Mouse (Mus musculus) hindbrain, embryonic 16.5 days (tissue): ENCODE data around the gene Atf7. TPM values are rescaled to one million over a fixed set of nuclear protein-coding genes. Genes with fewer than 3 reads are reported as not detected.

Source experiments
- ATAC-seq: fragments of 200-750 bp; cut with Nextera tagmentation; 2 replicates; pipeline ENCODE4 v1.8.0; 2017; ENCODE audit warnings: moderate TSS enrichment, moderate library complexity
- H3K27ac ChIP-seq: fragments of 300-500 bp; sonication (generic); 2 replicates; pipeline ENCODE4 v1.5.1; 2014; ENCODE audit warnings: low read depth, mild to moderate bottlenecking, control low read depth, low read length, moderate library complexity
- H3K27me3 ChIP-seq: fragments of 300-500 bp; sonication (generic); replicated peaks from 2 replicates; pipeline ENCODE4 v1.6.1; 2014; ENCODE audit warnings: low read length; ENCODE audit not compliant: control insufficient read depth, insufficient read depth
- H3K36me3 ChIP-seq: fragments of 300-500 bp; sonication (generic); 2 replicates; pipeline ENCODE4 v1.6.1; 2014; ENCODE audit warnings: mild to moderate bottlenecking, low read length, moderate library complexity, mixed read lengths; ENCODE audit not compliant: control insufficient read depth, insufficient read depth
- H3K4me1 ChIP-seq: fragments of 300-500 bp; sonication (generic); 2 replicates; pipeline ENCODE4 v1.6.1; 2014; ENCODE audit warnings: low read depth, low read length; ENCODE audit not compliant: control insufficient read depth, insufficient read depth
- H3K4me2 ChIP-seq: fragments of 300-500 bp; sonication (generic); 2 replicates; pipeline ENCODE4 v1.6.1; 2014; ENCODE audit warnings: mild to moderate bottlenecking, low read length, control low read depth, moderate library complexity
- H3K4me3 ChIP-seq: fragments of 300-500 bp; sonication (generic); 2 replicates; pipeline ENCODE4 v1.5.1; 2014; ENCODE audit warnings: mild to moderate bottlenecking, low read length, control low read depth, moderate library complexity
- H3K9ac ChIP-seq: fragments of 300-500 bp; sonication (generic); 2 replicates; pipeline ENCODE4 v1.6.1; 2014; ENCODE audit warnings: low read depth, mild to moderate bottlenecking, control low read depth, low read length, moderate library complexity
- H3K9me3 ChIP-seq: fragments of 300-500 bp; sonication (generic); 2 replicates; pipeline ENCODE4 v1.6.1; 2014; ENCODE audit warnings: mild to moderate bottlenecking, low read length, moderate library complexity; ENCODE audit not compliant: control insufficient read depth
- WGBS: fragments of 180-500 bp; shearing (Covaris S2); extraction: QIAGEN DNeasy Blood & Tissue Kit; methylation state at CpG from one replicate; pipeline ENCODE4 v1.1.7; 2014; 5-methylcytosine and 5-hydroxymethylcytosine counted together
- polyA plus RNA-seq: library from polyadenylated mRNA; unstranded; fragments of >200 nt; fragmentation: Nextera tagmentation; extraction: Ambion mirVana; gene quantifications from 2 replicates; pipeline ENCODE4 v1.2.1, GENCODE M21; 2015

Gene Atf7
- polyA plus RNA-seq, 1 experiment from 2014 or later: 16.5 TPM

DNA sequence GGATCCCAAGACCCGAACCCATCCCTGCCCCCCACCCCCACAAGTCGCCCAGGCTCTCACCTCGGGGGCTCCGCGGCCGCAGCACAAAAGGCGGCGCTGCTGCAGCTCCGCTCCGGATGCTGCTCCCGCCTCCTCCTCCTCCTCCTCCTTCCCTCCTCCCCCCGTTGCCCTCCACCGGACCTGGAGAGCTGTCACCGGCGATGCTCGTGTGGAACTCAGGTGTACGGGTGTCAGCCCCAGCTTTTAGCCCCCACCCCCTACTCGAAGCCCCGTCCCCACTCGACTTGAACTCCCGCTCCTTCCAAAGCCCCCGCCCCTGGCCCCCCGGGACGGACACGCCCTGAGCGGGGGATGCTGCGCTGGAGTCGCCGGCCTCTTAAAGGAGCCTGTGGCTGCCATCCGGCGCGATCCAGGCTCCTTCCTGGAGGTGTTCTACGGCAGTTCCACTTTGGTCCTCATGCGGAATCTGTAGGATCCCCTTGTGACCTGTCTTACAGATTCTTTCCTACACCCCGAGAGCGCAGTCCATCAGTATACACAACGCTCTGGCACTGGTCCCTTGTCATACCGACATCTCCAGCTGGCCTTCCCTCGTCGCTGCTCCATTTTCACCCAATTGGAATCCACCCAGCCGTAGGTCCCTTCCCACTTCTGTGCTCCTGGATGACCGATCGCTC is 108.4 kb downstream of the Atf7 start, which contains the start of gene Map3k12:
TSS of gene Map3k12 (minus strand) at position 337 of the 677 bp plus-strand sequence.
- Histone ChIP-seq H3K27me3 (no peaks in the 10 kb centered on the region), H3K4me1 (peaks cover 40% of the 10 kb centered on the region), H3K4me2 (peak within 1 kb of the TSS; percentile 94), H3K9ac (peak within 1 kb of the TSS; percentile 88), H3K4me3 (peak within 1 kb of the TSS; percentile 75), H3K27ac (peak within 1 kb of the TSS; percentile 100), H3K36me3 (peaks cover 7% of the 10 kb centered on the region; the same call in 1 of the 2 replicates), H3K9me3 (no peaks in the 10 kb centered on the region)
- ATAC-seq: peak; percentile 12
- WGBS: under 1% methylated on average over 43 of the region's 43 CpGs

DNA sequence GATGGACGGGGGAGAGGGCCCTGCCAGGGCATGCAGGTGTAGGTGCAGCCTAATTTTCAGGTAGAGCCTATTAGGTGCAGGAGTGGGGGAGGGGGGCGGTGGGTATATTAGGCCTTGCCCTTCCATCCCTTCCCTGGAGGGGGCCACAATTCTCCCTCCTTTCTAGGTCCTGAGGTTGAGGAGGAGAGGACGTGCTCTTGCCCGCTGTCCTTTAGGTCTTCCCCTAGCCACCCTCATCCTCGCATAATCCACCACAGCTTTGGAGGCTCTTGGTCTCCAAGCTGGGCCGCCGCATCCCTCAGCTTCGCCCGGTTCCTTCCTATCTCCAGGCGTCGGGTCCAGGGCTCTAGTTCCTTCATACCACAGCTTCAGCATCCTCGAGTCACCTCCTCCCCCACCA is 109.0 kb downstream of the Atf7 start:
- H3K9ac ChIP-seq: peak overlapping the region; percentile 88
- H3K27me3 ChIP-seq: no peaks in the 10 kb centered on the region
- ATAC-seq: no peak
- H3K36me3 ChIP-seq: peaks cover 3% of the 10 kb centered on the region; the same call in 1 of the 2 replicates
- peak overlapping the region; percentile 75 for H3K4me3 ChIP-seq
- H3K27ac ChIP-seq: peak overlapping the region; percentile 100
- H3K9me3 ChIP-seq: no peaks in the 10 kb centered on the region
- peak overlapping the region; percentile 94 for H3K4me2 ChIP-seq
- H3K4me1 ChIP-seq: peaks cover 46% of the 10 kb centered on the region
- WGBS: 2% methylated on average over 12 of the region's 12 CpGs

DNA sequence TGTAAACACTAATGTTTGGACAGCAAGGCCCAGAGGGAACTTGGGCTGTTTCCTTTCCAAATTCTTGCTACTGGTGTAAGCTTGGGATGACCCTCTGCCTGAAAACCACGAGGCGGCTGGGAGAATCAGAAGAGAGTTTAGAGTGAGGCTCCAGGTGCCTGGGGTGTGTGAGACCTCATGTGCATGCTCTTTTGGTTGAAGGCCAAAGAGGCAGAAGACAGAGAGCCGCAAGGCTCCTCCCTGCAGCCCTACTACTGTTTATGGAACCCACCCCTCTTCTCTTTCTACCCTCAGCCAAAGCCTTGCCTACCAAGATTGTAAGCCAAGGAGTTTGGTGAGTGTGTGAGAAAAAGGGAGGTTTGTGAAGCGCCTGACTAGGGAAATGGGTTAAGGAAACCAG is 109.5 kb downstream of the Atf7 start:
- no peak for ATAC-seq

DNA sequence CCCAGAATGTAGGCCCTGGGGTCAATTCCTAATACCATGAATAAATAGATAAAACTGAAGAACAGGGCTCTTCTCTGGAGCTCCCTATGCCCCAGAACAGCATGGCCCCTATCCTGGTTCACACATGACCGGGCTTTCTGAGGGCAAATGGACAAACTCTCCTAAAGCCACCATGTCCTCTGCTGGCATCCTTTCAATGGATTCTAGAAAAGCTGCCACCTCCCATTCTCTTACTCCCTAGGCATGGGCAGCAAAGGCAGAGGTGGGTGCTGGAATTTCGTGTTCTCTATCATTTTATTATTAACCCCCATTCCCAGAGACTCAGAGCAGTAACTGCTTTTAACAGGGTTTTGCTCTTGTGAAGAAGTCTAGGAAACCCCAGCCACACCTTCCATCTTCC is 110.0 kb downstream of the Atf7 start:
- Histone ChIP-seq H3K9ac (0 out of 2 replicates have a peak overlapping the region, but pooled peaks have one; percentile 33), H3K9me3 (no peaks in the 10 kb centered on the region), H3K27me3 (no peaks in the 10 kb centered on the region), H3K36me3 (no peaks in the 10 kb centered on the region), H3K4me1 (peaks cover 52% of the 10 kb centered on the region), H3K27ac (no peak overlapping the region), H3K4me2 (peak overlapping the region; percentile 94), H3K4me3 (peak overlapping the region; percentile 75)
- WGBS: 85% methylated on average over 2 of the region's 2 CpGs
- no peak for ATAC-seq

More for the DNA sequence above, 109.5 kb downstream of the Atf7 start:
- Histone ChIP-seq H3K27me3 (no peaks in the 10 kb centered on the region), H3K9me3 (no peaks in the 10 kb centered on the region), H3K27ac (peak overlapping the region; percentile 100), H3K36me3 (0 out of 2 replicates have a peak, but pooled peaks cover 2% of the 10 kb centered on the region), H3K4me3 (peak overlapping the region; percentile 75), H3K9ac (peak overlapping the region; percentile 88), H3K4me1 (peaks cover 51% of the 10 kb centered on the region), H3K4me2 (peak overlapping the region; percentile 94)
- WGBS: 49% methylated on average over 4 of the region's 4 CpGs

DNA sequence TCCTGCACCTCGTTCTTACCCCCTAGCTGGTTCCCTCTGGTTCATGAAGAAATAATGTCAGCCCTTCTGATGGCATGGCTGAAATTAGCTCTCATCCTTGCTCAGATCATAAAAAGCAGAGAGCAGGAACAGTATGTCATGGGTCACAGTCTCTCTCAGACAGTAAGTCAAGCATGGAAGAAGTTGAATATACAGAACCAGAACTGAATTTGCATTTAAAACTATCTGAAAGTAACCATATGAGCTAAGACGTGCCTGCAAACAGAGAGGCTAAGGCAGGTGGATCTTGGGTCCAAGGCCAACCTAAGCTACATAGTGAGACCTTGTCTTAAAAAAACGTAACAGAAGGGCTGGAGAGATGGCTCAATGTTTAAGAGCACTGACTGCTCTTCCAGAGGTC is 112.3 kb downstream of the Atf7 start:
- Histone ChIP-seq H3K9ac (no peak overlapping the region), H3K4me3 (no peak overlapping the region), H3K4me2 (no peak overlapping the region), H3K9me3 (no peaks in the 10 kb centered on the region), H3K36me3 (no peaks in the 10 kb centered on the region), H3K27ac (no peak overlapping the region), H3K4me1 (peaks cover 56% of the 10 kb centered on the region), H3K27me3 (no peaks in the 10 kb centered on the region)
- WGBS: 85% methylated on average over 3 of the region's 3 CpGs
- ATAC-seq: no peak

DNA sequence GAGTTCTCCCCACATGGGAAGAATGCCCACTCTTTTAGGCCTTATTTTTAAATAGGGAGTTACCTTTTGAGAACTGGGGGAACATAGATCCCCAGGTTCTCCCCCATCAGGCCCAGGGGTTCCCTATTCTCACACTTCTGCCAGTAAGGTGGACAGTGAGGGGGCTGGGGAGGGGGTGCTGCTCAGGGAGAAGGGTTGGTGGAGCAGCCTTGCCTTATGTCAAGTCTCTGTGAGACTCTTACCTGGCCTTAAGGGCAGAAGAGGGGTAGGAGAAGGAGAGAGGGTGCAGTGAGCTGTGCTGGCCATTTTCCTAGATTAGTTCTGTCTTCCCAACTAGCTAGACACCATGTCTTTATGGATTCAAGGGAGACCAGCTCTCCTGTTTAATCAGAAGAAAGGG is 112.8 kb downstream of the Atf7 start:
- no peaks in the 10 kb centered on the region for H3K36me3 ChIP-seq
- H3K27ac ChIP-seq: peak overlapping the region; percentile 25; the same call in 1 of the 2 replicates
- H3K9ac ChIP-seq: peak overlapping the region; percentile 35; the same call in 1 of the 2 replicates
- H3K9me3 ChIP-seq: no peaks in the 10 kb centered on the region
- no peak overlapping the region for H3K4me2 ChIP-seq
- H3K27me3 ChIP-seq: no peaks in the 10 kb centered on the region
- ATAC-seq: no peak
- no peak overlapping the region for H3K4me3 ChIP-seq
- H3K4me1 ChIP-seq: peaks cover 56% of the 10 kb centered on the region

DNA sequence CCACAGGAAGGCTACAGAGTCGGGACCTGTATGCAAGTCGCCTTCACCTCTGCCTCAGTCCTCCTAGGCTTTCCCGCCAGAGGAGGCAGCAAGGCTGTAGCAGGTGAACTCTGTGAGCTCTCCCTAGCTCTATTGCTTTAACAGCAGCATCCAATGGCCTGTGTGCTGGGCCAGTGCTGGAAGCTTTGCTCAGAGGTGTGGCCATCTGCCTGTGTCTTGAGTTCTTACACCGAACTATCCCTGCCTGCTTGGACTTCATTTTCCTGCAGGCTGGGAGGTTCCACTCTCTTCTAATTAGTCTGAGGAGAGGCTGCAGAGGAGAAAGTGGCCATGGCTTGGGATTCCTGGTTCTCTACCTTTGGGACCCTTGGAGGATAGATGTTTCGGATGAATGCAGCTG is 113.3 kb downstream of the Atf7 start:
- no peaks in the 10 kb centered on the region for H3K27me3 ChIP-seq

DNA sequence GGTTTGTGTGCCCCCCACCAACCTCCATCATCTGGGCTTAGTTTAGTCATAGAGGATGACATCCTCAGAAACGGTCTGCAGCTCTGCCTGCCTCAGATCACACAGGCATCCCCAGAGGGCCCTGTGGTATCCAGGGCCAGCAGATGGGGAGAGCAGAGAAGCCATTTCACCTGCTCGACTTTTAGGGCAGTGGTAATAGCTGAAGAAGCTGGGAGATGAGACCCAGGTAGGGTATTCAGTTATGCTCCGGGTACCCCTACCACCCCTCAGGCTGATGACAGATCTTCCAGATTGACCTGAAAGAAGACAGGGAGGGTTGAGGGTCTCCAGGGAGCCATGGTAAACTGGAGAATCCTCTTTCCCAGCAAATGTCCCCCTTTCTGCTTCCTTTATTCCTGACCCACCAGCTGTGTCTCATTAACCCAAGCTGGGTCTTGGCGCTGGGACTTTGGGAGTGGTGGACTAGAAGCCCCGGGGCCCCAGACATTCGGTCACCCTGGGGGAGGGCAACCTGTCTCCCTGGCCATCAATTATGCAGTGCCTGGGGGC is 113.9 kb downstream of the Atf7 start:
- no peak for ATAC-seq
- Histone ChIP-seq H3K27me3 (no peaks in the 10 kb centered on the region), H3K4me1 (peaks cover 56% of the 10 kb centered on the region), H3K4me3 (peak overlapping the region; percentile 69; the same call in 1 of the 2 replicates), H3K27ac (peak overlapping the region; percentile 94), H3K9me3 (no peaks in the 10 kb centered on the region), H3K9ac (peak overlapping the region; percentile 39), H3K4me2 (peak overlapping the region; percentile 87), H3K36me3 (no peaks in the 10 kb centered on the region)
- 2% methylated on average over 6 of the region's 6 CpGs for WGBS

More for the DNA sequence above, 113.3 kb downstream of the Atf7 start:
- peak overlapping the region; percentile 87 for H3K4me2 ChIP-seq
- peak overlapping the region; percentile 39 for H3K9ac ChIP-seq
- H3K4me3 ChIP-seq: no peak overlapping the region
- no peaks in the 10 kb centered on the region for H3K36me3 ChIP-seq
- no peaks in the 10 kb centered on the region for H3K9me3 ChIP-seq
- H3K4me1 ChIP-seq: peaks cover 56% of the 10 kb centered on the region
- WGBS: 18% methylated on average over 5 of the region's 5 CpGs
- ATAC-seq: no peak
- H3K27ac ChIP-seq: peak overlapping the region; percentile 94

DNA sequence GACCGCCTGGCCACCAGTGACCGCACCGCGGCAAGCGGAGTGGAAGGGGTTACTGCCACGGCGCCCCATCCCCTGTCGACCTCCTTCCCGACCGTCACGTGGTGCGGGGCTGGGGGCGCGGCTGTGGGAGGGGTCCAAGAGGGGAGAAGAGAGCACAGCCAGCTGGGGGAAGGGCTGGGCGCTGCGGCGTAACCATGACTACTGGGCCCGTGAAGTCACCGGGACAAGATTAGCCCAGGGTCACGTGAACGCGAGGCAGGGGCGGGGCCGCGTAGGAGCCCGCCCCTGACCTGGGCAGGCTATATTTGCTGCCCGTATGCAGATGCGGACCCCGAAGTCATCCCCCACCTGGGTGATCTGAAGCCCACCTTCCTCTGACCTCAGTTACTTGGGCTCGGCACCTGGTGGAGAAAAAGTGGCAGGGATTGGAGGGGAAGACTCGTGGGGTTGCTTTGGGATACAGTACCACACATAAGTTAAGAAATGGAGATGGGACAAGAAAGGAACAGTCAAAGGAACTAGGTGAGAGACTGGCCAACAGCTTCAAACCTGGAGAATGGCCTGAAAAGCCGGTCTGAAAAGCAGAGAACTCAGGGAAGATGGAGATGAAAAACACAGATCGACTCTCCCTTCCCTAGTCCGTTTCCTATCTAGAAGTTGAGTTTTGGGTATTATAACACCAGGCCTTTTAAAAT is 114.5 kb downstream of the Atf7 start:
- peak; percentile 94 for ATAC-seq
- peak overlapping the region; percentile 87 for H3K4me2 ChIP-seq
- H3K4me3 ChIP-seq: peak overlapping the region; percentile 69
- peak overlapping the region; percentile 82 for H3K9ac ChIP-seq
- 2% methylated on average over 33 of the region's 34 CpGs for WGBS
- H3K27ac ChIP-seq: peak overlapping the region; percentile 94
- no peaks in the 10 kb centered on the region for H3K36me3 ChIP-seq
- no peaks in the 10 kb centered on the region for H3K9me3 ChIP-seq
- H3K27me3 ChIP-seq: no peaks in the 10 kb centered on the region
- H3K4me1 ChIP-seq: peaks cover 53% of the 10 kb centered on the region
